Mouse (Mus musculus): ENCODE measurements around the gene Psg19.

DNA sequence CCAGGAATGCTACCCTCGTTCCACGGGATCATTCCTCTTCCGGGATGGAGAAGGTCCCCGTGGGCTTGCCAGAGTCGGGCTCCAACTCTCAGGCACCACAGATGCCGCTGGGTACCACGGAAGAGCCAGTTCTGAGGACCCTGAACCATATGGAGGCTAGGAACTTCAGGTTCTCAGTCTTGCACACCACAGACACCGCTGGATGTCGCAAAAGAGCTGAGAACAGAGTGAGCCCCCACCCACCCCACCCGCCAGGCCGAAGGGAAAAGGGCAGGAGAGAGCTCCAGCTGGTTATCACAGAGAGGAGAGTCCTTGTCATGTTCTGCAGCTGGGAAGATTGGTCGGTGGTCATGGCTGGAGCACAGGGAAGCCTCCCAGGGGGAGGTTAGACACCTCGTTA is 34.0 kb upstream of the Psg19 start:
- TF ChIP-seq POLR2A (IDR thresholded peaks at IDR 0.05; ENCODE audit: low read depth, low read length) (no peak), CTCF (IDR thresholded peaks at IDR 0.05; ENCODE audit: extremely low read depth, insufficient read length, insufficient replicate concordance, low read depth, low read length) (no peak)

All from small intestine, adult 2 months (tissue).